Mouse (Mus musculus): ENCODE data around the gene Fnbp1l.

Fnbp1l gene

DNA sequence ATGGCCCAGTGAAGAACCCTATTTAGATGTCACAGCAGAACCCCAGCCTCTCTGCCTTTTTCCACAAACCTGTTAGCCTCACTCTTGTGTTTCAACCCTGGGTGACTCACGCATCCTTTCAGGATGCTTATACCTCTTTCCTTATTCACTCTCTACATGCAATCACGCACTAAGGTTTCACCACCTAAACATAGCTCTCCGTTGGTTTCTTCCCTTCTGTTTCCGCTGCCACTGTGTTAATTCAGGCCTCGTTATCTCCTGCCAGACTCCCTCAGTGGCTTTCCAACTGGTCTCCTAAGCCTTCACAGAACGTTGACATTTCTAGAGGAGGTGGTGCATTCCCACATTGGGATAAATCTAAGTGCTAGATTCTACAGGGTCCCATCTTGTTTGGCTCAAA is 128.9 kb downstream of the Fnbp1l start:
- DNase-seq: no peak

Measured in right cerebral cortex, postnatal 4 days (tissue).